Comparison of ENCODE assay signal across 15 mouse cellular contexts in the genomic region with DNA sequence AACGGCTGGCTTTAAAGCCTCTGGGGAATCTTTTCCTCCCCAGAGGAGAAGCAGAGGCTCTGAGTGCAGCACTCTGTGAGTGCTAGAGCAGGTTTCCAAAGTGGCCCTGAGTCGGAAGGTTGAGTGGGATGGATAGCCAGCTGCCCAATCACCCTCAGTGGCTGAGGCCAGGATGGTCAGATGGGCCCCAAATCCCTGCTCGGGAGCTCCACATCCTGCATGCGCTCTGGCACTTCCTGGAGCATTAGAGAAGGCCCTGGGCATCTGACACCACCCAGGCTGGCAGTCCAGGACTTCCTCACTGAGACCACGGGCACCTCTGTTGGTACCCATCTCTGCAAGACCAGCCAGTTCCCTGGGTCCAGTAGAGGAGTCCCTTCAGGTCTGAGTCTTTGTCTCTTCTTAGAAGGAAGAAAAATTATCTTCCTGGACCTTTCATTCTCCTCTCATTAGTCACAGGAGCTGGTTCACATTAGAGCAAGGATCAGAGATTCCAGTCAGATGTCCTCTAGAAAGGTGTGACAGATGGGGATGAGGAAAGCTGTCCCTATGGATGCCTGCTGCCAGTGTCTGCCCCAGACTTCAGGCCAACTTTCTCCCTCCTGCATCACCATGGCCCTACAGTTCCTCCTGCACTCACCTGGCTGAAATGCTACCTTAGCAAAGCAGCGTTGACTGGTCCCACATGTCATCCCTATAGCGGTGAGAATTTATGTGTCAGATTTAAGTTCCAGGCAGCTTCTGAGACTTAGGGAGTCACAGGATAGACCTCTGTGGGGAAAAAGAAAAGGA.
"Had no signal": no experiment of that assay in that cellular context is flagged by ENCODE, and none has a peak within 500 bp of the region (broad histone marks: within the 10 kb centered on the region; RNA-seq: fewer than 3 reads in every experiment).

No protein-coding gene starts in this region.

- H3K36me3 ChIP-seq: intestine, embryonic 15.5 days; limb, embryonic 13.5 days; liver, embryonic 15.5 days; lung, embryonic 15.5 days; midbrain, embryonic 12.5 days had no signal

- H3K4me3 ChIP-seq: intestine, embryonic 15.5 days; limb, embryonic 13.5 days; liver, embryonic 15.5 days; lung, embryonic 15.5 days; midbrain, embryonic 12.5 days had no signal

- ATAC-seq: intestine, embryonic 15.5 days; midbrain, embryonic 16.5 days had no signal

- H3K9me3 ChIP-seq: intestine, embryonic 15.5 days; limb, embryonic 13.5 days; liver, embryonic 15.5 days; lung, embryonic 15.5 days; midbrain, embryonic 12.5 days had no signal

- H3K27me3 ChIP-seq: intestine, embryonic 15.5 days; liver, embryonic 15.5 days; lung, embryonic 15.5 days; midbrain, embryonic 12.5 days had no signal

- H3K27ac ChIP-seq: intestine, embryonic 15.5 days; limb, embryonic 13.5 days; liver, embryonic 15.5 days; lung, embryonic 15.5 days; midbrain, embryonic 12.5 days had no signal

- H3K4me1 ChIP-seq: intestine, embryonic 15.5 days; liver, embryonic 15.5 days; midbrain, embryonic 12.5 days had no signal

- H3K9ac ChIP-seq: intestine, embryonic 15.5 days; limb, embryonic 13.5 days; liver, embryonic 15.5 days; lung, embryonic 15.5 days; midbrain, embryonic 12.5 days had no signal

- H3K4me2 ChIP-seq: intestine, embryonic 15.5 days; limb, embryonic 13.5 days; liver, embryonic 15.5 days; lung, embryonic 15.5 days; midbrain, embryonic 12.5 days had no signal

- DNase-seq: kidney, adult 8-10 months; kidney, postnatal 36 days; layer of hippocampus, adult 9-11 months; layer of hippocampus, postnatal 36 days; lung, postnatal 14 days; right cerebral cortex, adult 18-20 months; right cerebral cortex, postnatal 25 days; thymus, adult 18-20 months; thymus, postnatal 25 days had no signal
